Mouse (Mus musculus) kidney, embryonic 14.5 days (tissue): Measurements from ENCODE around the gene Pogz. TPM values are rescaled to one million over a fixed set of nuclear protein-coding genes. Genes with fewer than 3 reads are reported as not detected.
"Not testable (repeated sequence)": the region's sequence is repeated elsewhere in the genome, so short reads cannot be mapped to it uniquely, and the experiment has no call there.

ENCODE experiments used
- ATAC-seq: fragments of 200-750 bp; cut with Nextera tagmentation; 2 replicates; pipeline ENCODE4 v1.8.0; 2017; ENCODE audit warnings: moderate number of reproducible peaks, mild to moderate bottlenecking, moderate TSS enrichment, moderate library complexity; ENCODE audit not compliant: low FRiP score, low TSS enrichment
- H3K27ac ChIP-seq: fragments of 300-500 bp; sonication (generic); 2 replicates; pipeline ENCODE4 v1.5.1; 2014; ENCODE audit warnings: low read depth, mild to moderate bottlenecking, low read length, moderate library complexity, mixed read lengths
- H3K27me3 ChIP-seq: fragments of 300-500 bp; sonication (generic); 2 replicates; pipeline ENCODE4 v1.6.1; 2014; ENCODE audit warnings: mild to moderate bottlenecking, low read length; ENCODE audit not compliant: control insufficient read depth, insufficient read depth
- H3K36me3 ChIP-seq: fragments of 300-500 bp; sonication (generic); 2 replicates; pipeline ENCODE4 v1.6.1; 2014; ENCODE audit warnings: low read length, mixed read lengths; ENCODE audit not compliant: control insufficient read depth, insufficient read depth
- H3K4me1 ChIP-seq: fragments of 300-500 bp; sonication (generic); 2 replicates; pipeline ENCODE4 v1.6.1; 2014; ENCODE audit warnings: low read length, mixed read lengths; ENCODE audit not compliant: control insufficient read depth, insufficient read depth
- H3K4me2 ChIP-seq: fragments of 300-500 bp; sonication (generic); replicated peaks from 2 replicates; pipeline ENCODE4 v1.6.1; 2014; ENCODE audit warnings: low read depth, mild to moderate bottlenecking, low read length
- H3K4me3 ChIP-seq: fragments of 300-500 bp; sonication (generic); 2 replicates; pipeline ENCODE4 v1.5.1; 2014; ENCODE audit warnings: mild to moderate bottlenecking, low read length
- H3K9ac ChIP-seq: fragments of 300-500 bp; sonication (generic); 2 replicates; pipeline ENCODE4 v1.6.1; 2014; ENCODE audit warnings: low read depth, mild to moderate bottlenecking, low read length, moderate library complexity
- H3K9me3 ChIP-seq: fragments of 300-500 bp; sonication (generic); 2 replicates; pipeline ENCODE4 v1.6.1; 2016; ENCODE audit warnings: low read length; ENCODE audit not compliant: control insufficient read depth
- WGBS: fragments of 180-500 bp; shearing (Covaris S2); extraction: QIAGEN DNeasy Blood & Tissue Kit; methylation state at CpG from one replicate; pipeline ENCODE4 v1.1.7; 2014; 5-methylcytosine and 5-hydroxymethylcytosine counted together
- polyA plus RNA-seq: library from polyadenylated mRNA; unstranded; fragments of >200 nt; fragmentation: Nextera tagmentation; extraction: Ambion mirVana; gene quantifications from 2 replicates; pipeline ENCODE4 v1.2.1, GENCODE M21; 2014

Pogz gene
- polyA plus RNA-seq, 1 experiment from 2014 or later = 24.4 TPM

DNA sequence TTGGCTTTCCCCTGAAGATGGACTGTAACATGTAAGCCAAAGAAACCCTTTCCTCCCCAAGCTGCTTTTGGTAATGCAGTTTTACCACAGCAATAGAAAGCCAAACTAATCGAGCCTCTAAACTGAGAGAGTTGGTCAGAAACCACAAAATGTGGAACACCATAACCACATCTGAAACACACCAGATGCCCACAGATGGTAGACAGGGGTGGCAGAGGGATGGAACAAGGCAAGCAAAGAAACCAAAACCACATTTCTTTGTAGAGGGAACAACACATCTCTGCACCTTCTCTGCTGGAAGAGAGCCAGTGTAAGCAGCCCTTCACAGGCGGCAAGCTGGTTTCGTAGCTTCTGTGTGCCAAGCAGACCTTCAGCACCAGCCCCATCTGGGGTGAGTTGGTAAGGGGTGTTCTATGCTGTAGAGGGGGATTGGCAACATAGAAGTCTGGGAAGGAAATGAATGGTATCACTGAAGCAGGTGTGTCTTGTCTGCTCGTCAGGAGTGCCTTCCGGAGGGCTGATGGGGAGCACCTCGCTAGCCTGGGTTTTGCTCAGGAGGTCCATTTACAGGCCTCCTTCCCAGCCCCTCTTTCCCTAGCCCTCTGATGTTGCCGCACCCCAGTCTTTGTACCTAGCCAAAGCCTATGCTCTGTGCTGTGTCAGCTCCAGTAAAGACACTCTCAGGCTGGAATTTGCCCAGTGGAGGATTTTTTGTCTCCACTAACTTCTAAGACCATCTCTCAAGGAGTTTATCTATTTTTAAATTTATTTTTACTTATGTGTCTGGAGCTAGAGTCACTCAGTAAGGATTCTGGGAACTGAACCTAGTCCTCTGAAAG lies 78.8 kb downstream of the Pogz start:
- H3K9me3 ChIP-seq = no peaks in the 10 kb centered on the region
- WGBS = 81% methylated on average over 7 of the region's 7 CpGs
- H3K27ac ChIP-seq = no peak overlapping the region
- H3K4me2 ChIP-seq = no peak overlapping the region
- H3K4me1 ChIP-seq = no peaks in the 10 kb centered on the region
- H3K4me3 ChIP-seq = no peak overlapping the region
- no peaks in the 10 kb centered on the region for H3K27me3 ChIP-seq
- no peak for ATAC-seq
- no peak overlapping the region for H3K9ac ChIP-seq
- H3K36me3 ChIP-seq = no peaks in the 10 kb centered on the region

GRCm38 (mm10) chr3:94917816-94918361 lies 80.5 kb downstream of the Pogz start:
- WGBS = 47% methylated on average over 14 of the region's 14 CpGs
- no peak overlapping the region for H3K4me3 ChIP-seq
- no peaks in the 10 kb centered on the region for H3K36me3 ChIP-seq
- H3K27me3 ChIP-seq = no peaks in the 10 kb centered on the region
- H3K27ac ChIP-seq = peak overlapping the region; percentile 59
- H3K9me3 ChIP-seq = no peaks in the 10 kb centered on the region
- 0 out of 2 replicates have a peak overlapping the region, but pooled peaks have one; percentile 3 for H3K4me2 ChIP-seq
- no peak overlapping the region for H3K9ac ChIP-seq
- peak; percentile 86 for ATAC-seq
- H3K4me1 ChIP-seq = no peaks in the 10 kb centered on the region

DNA sequence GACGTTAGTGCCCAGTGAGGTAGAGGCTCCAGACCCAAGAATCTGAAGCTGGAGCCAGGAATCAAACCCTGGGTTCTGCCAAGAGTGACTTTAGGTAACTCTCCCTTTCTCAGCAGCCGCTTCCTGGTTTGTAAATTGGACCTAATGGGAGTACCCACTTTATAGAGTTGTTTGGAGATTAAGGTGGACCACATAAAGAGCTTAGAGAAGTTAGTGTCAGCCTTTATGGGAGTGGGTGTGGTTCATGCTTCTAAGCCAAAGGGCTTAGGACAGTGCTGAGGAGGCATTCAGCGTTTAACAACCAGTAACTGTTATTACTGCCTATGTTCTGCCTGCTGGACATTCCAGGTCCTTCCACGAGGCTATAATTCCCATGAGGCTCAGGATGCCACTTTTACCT lies 81.5 kb downstream of the Pogz start:
- H3K27me3 ChIP-seq = no peaks in the 10 kb centered on the region
- H3K9me3 ChIP-seq = no peaks in the 10 kb centered on the region
- no peak overlapping the region for H3K4me2 ChIP-seq
- 59% methylated on average over 4 of the region's 4 CpGs for WGBS
- H3K9ac ChIP-seq = no peak overlapping the region
- H3K27ac ChIP-seq = no peak overlapping the region
- no peaks in the 10 kb centered on the region for H3K36me3 ChIP-seq
- no peaks in the 10 kb centered on the region for H3K4me1 ChIP-seq
- H3K4me3 ChIP-seq = no peak overlapping the region
- no peak for ATAC-seq

DNA sequence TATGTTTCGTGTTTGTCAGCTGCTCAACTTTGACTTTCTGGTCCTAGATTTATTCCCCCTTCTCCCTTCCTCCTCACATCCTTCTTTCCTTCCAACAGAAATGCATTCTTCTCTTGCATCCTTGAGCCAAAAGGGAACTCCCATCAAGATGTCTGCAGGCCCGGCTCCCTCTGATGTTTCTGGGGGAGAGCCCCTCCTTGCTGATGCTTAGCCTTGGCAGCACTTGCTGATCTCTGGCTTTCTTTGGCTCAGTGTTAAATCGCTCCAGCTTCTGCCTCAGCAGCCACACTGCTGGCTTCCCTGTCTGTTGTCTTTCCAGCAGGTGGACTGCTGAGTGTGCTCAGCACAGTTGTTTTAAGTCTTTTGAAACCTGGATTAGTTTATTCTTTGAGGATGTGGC lies 83.7 kb downstream of the Pogz start:
- Histone ChIP-seq H3K4me1 (no peaks in the 10 kb centered on the region), H3K36me3 (no peaks in the 10 kb centered on the region), H3K4me3 (no peak overlapping the region), H3K27ac (no peak overlapping the region), H3K27me3 (no peaks in the 10 kb centered on the region), H3K9me3 (no peaks in the 10 kb centered on the region), H3K9ac (no peak overlapping the region), H3K4me2 (no peak overlapping the region)
- 53% methylated on average over 3 of the region's 3 CpGs for WGBS
- ATAC-seq = no peak

DNA sequence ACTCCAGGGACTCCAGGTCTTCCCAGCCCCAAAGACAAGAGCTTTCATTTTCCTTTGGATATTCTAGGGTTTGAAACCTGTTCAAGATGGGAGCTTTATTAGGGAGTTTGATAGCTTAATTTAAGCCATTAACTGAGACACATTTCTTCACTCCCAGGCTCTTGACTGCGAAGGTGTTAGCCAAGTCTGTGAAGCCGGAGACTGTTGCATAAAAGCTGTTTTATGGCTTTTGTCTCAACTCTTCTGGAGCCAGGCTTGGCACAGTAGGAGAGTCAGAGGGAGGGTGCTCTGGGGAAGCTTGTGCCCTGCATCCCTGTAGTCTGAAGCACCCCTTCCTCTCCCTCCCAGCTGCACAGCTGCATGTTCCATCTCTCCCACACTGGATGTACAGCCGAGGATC lies 85.0 kb downstream of the Pogz start:
- 20% methylated on average over 3 of the region's 3 CpGs for WGBS
- no peak overlapping the region for H3K4me3 ChIP-seq
- no peak overlapping the region for H3K9ac ChIP-seq
- no peak overlapping the region for H3K27ac ChIP-seq
- no peak for ATAC-seq
- no peaks in the 10 kb centered on the region for H3K36me3 ChIP-seq
- H3K4me1 ChIP-seq = no peaks in the 10 kb centered on the region
- H3K27me3 ChIP-seq = no peaks in the 10 kb centered on the region
- H3K9me3 ChIP-seq = no peaks in the 10 kb centered on the region
- no peak overlapping the region for H3K4me2 ChIP-seq

GRCm38 (mm10) chr3:94924688-94925087 lies 87.3 kb downstream of the Pogz start:
- Histone ChIP-seq H3K27me3 (no peaks in the 10 kb centered on the region), H3K4me1 (no peaks in the 10 kb centered on the region), H3K4me2 (no peak overlapping the region), H3K9me3 (no peaks in the 10 kb centered on the region), H3K4me3 (no peak overlapping the region), H3K27ac (no peak overlapping the region), H3K36me3 (no peaks in the 10 kb centered on the region), H3K9ac (no peak overlapping the region)
- WGBS = 26% methylated on average over 8 of the region's 8 CpGs
- ATAC-seq = no peak

GRCm38 (mm10) chr3:94926301-94926736 lies 89.0 kb downstream of the Pogz start:
- H3K4me3 ChIP-seq, H3K4me1 ChIP-seq, H3K36me3 ChIP-seq, H3K4me2 ChIP-seq, H3K9ac ChIP-seq, H3K27me3 ChIP-seq, H3K9me3 ChIP-seq, H3K27ac ChIP-seq, ATAC-seq: not testable (repeated sequence)
- 48% methylated on average over 4 of the region's 4 CpGs for WGBS

- not testable (repeated sequence) for H3K36me3 ChIP-seq, H3K27ac ChIP-seq, H3K9me3 ChIP-seq, H3K4me1 ChIP-seq, ATAC-seq, H3K9ac ChIP-seq, H3K4me3 ChIP-seq, H3K4me2 ChIP-seq, H3K27me3 ChIP-seq
- 85% methylated on average over 4 of the region's 4 CpGs for WGBS
Measured at GRCm38 (mm10) chr3:94928979-94929378, 91.6 kb downstream of the Pogz start.
